Mouse (Mus musculus) intestine, postnatal 0 days (tissue): ENCODE measurements around the gene Slu7. TPM values are rescaled to one million over a fixed set of nuclear protein-coding genes. Genes with fewer than 3 reads are reported as not detected.

Experiments used
- ATAC-seq: fragments of 200-750 bp; cut with Nextera tagmentation; 2 replicates; pipeline ENCODE4 v1.8.0; 2017; ENCODE audit warnings: mild to moderate bottlenecking, moderate TSS enrichment, moderate library complexity
- H3K27ac ChIP-seq: fragments of 300-500 bp; sonication (generic); 2 replicates; pipeline ENCODE4 v1.5.1; 2014; ENCODE audit warnings: mild to moderate bottlenecking, low read depth, low read length, moderate library complexity
- H3K27me3 ChIP-seq: fragments of 300-500 bp; sonication (generic); replicated peaks from 2 replicates; pipeline ENCODE4 v1.6.1; 2014; ENCODE audit warnings: low read length, mixed read lengths; ENCODE audit not compliant: control insufficient read depth, insufficient read depth
- H3K36me3 ChIP-seq: fragments of 300-500 bp; sonication (generic); 2 replicates; pipeline ENCODE4 v1.6.1; 2014; ENCODE audit warnings: mild to moderate bottlenecking, moderate library complexity; ENCODE audit not compliant: control insufficient read depth, insufficient read depth
- H3K4me1 ChIP-seq: fragments of 300-500 bp; sonication (generic); replicated peaks from 2 replicates; pipeline ENCODE4 v1.6.1; 2014; ENCODE audit warnings: antibody characterized with exemption, low read length, mixed read lengths; ENCODE audit not compliant: control insufficient read depth, insufficient read depth
- H3K4me2 ChIP-seq: fragments of 300-500 bp; sonication (generic); replicated peaks from 2 replicates; pipeline ENCODE4 v1.6.1; 2014; ENCODE audit warnings: low read depth, mild to moderate bottlenecking, moderate library complexity
- H3K4me3 ChIP-seq: fragments of 300-500 bp; sonication (generic); 2 replicates; pipeline ENCODE4 v1.5.1; 2014; ENCODE audit warnings: low read depth, low read length
- H3K9ac ChIP-seq: fragments of 300-500 bp; sonication (generic); 2 replicates; pipeline ENCODE4 v1.6.1; 2014; ENCODE audit warnings: mild to moderate bottlenecking, low read depth, low read length
- H3K9me3 ChIP-seq: fragments of 300-500 bp; sonication (generic); 2 replicates; pipeline ENCODE4 v1.6.1; 2016; ENCODE audit warnings: mixed run types; ENCODE audit not compliant: control insufficient read depth
- CTCF ChIP-seq: sonication (generic); IDR thresholded peaks from 2 replicates; pipeline ENCODE4 v1.5.1; 2016; ENCODE audit warnings: low read depth, mild to moderate bottlenecking, control low read depth, antibody characterized with exemption, moderate library complexity
- WGBS: fragments of 180-500 bp; shearing (Covaris S2); extraction: QIAGEN DNeasy Blood & Tissue Kit; methylation state at CpG from one replicate; pipeline ENCODE4 v1.1.7; 2014; 5-methylcytosine and 5-hydroxymethylcytosine counted together
- polyA plus RNA-seq: library from polyadenylated mRNA; unstranded; fragments of >200 nt; fragmentation: Nextera tagmentation; extraction: Ambion mirVana; gene quantifications from 2 replicates; pipeline ENCODE4 v1.2.1, GENCODE M21; 2015

Gene Slu7
- 33.6 and 40.3 TPM in 2 replicates for polyA plus RNA-seq

DNA sequence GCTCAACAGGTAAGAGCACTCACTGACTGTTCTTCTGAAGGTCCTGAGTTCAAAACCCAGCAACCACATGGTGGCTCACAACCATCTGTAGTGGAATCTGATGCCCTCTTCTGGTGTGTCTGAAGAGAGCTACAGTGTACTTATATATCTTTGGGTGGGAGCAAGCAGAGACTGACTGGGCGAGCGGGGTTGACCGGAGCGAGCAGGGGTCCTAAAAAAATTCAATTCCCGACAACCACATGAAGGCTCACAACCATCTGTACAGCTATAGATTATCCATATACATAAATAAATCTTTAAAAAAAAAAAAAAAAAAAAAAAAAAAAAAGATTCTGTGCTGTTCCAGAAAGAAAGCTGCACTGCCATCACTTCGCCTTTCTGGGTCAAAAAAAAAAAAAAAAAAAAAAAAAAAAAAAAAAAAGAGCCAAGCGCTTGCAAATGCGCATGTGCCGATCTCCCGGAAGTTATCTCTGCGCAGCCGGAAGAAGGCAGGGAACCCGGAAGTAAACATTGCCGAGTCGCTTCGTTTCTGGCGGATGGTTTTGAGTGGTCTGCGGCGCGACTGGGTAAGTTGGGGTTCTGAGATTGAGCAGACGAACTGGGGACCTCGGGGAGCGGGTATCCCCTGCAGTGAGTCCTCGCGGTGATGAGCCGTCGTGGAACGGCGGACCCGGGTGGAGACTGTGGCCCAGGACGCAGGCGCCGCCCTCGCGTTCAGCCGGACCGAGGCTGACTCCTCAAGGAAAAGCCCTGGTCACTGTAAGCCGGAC lies at the start of gene Slu7:
Gene Slu7 (plus strand): TSS at position 491 of the 770 bp plus-strand sequence.
- WGBS = 8% methylated on average over 38 of the region's 38 CpGs
- H3K27me3 ChIP-seq = no peaks in the 10 kb centered on the region
- H3K4me2 ChIP-seq = peak within 1 kb of the TSS; percentile 70
- H3K9me3 ChIP-seq = no peaks in the 10 kb centered on the region
- peak within 1 kb of the TSS; percentile 55; the same call in 1 of the 2 replicates for H3K27ac ChIP-seq
- TF ChIP-seq CTCF = peak; percentile 29; the same call in 1 of the 2 replicates
- ATAC-seq = peak; percentile 83
- peaks cover 6% of the 10 kb centered on the region for H3K36me3 ChIP-seq
- H3K4me3 ChIP-seq = peak within 1 kb of the TSS; percentile 87
- H3K4me1 ChIP-seq = peaks cover 5% of the 10 kb centered on the region
- H3K9ac ChIP-seq = peak within 1 kb of the TSS; percentile 84

DNA sequence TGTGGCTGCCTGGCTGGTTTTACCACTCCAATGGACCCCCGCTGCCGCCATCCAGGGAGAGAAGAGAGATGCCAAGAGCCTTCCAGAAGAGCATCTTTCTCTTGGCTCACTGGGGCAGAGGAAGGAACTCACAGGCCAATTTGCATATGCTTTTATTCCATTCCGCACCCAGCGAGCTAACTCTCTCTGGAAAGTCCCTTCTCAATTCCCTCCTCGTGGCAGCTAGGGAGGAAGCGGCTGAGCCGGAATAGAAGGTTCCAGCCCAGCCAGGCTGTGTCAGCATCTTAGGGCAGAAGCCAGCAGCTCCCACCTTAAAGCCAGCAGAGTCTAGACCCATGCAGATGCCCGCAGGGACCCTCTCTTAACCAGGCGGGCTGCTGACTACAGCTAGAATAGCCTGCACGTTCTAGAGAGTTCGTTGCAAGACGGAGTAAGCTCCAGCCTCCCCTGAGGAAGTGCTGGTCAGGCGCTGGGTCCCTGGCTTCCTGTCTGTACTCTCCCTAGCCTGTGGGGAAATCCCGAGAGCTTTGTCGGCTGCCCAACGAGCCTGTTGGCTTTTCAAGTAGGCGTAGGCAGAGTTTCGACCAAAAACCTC lies 48.4 kb upstream of the Slu7 start:
- Histone ChIP-seq H3K4me1 (no peaks in the 10 kb centered on the region), H3K27me3 (peaks cover 8% of the 10 kb centered on the region; the same call in 1 of the 2 replicates), H3K4me2 (peak overlapping the region; percentile 67), H3K36me3 (no peaks in the 10 kb centered on the region), H3K4me3 (peak overlapping the region; percentile 28), H3K9me3 (no peaks in the 10 kb centered on the region), H3K27ac (no peak overlapping the region), H3K9ac (0 out of 2 replicates have a peak overlapping the region, but pooled peaks have one; percentile 8)
- peak; percentile 53; the same call in 1 of the 2 replicates for ATAC-seq
- 4% methylated on average over 18 of the region's 18 CpGs for WGBS
- no peak for TF ChIP-seq CTCF

GRCm38 (mm10) chr11:43385716-43386115 lies 47.8 kb upstream of the Slu7 start:
- no peak overlapping the region for H3K9ac ChIP-seq
- H3K36me3 ChIP-seq = no peaks in the 10 kb centered on the region
- ATAC-seq = no peak
- WGBS = 10% methylated on average over 8 of the region's 8 CpGs
- H3K27ac ChIP-seq = no peak overlapping the region
- no peak for TF ChIP-seq CTCF
- H3K27me3 ChIP-seq = peaks cover 8% of the 10 kb centered on the region; the same call in 1 of the 2 replicates
- H3K9me3 ChIP-seq = no peaks in the 10 kb centered on the region
- H3K4me1 ChIP-seq = no peaks in the 10 kb centered on the region
- peak overlapping the region; percentile 67 for H3K4me2 ChIP-seq
- H3K4me3 ChIP-seq = peak overlapping the region; percentile 28

DNA sequence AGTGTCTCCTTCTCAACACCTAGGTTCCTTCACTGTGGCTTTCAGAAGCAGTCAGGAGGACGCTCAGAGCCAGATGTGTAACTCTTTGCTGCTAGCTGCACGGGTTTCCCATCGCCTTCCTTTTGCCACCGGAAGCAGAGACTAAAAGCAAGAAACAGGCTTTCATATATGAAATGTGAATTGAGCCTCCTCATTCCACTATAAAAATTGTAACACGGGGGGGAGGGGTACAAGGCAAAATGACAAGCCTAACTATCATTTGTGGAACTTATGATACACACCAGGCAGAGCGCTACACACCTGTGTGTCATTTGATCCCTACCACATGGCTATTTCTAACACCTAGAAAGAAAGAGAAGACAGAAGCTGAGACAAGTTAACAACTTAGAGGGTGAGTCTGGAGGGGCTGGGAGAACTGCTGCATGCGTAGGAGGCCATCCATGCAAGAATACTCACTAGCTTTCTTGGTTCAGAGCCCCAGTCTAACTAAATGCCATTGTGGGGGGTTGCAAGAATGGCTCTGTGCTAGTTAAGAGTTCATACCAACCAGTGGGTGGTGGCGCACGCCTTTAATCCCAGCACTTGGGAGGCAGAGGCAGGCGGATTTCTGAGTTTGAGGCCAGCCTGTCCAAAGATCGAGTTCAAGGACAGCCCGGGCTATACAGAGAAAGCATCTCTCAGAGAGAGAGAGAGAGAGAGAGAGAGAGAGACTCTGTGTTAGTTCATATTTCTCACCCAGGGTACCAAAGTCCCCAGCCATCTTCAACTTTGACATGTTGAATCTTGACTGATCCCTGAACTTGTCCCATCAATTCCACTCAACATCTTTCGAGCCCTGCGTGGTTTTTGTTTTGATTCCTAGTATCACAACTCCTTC lies 46.3 kb upstream of the Slu7 start:
- no peak for ATAC-seq
- Histone ChIP-seq H3K4me2 (no peak overlapping the region), H3K4me3 (no peak overlapping the region), H3K9me3 (no peaks in the 10 kb centered on the region), H3K27me3 (peaks cover 8% of the 10 kb centered on the region; the same call in 1 of the 2 replicates), H3K36me3 (no peaks in the 10 kb centered on the region), H3K27ac (no peak overlapping the region), H3K9ac (no peak overlapping the region), H3K4me1 (no peaks in the 10 kb centered on the region)
- WGBS = 94% methylated on average over 14 of the region's 14 CpGs
- no peak for TF ChIP-seq CTCF

DNA sequence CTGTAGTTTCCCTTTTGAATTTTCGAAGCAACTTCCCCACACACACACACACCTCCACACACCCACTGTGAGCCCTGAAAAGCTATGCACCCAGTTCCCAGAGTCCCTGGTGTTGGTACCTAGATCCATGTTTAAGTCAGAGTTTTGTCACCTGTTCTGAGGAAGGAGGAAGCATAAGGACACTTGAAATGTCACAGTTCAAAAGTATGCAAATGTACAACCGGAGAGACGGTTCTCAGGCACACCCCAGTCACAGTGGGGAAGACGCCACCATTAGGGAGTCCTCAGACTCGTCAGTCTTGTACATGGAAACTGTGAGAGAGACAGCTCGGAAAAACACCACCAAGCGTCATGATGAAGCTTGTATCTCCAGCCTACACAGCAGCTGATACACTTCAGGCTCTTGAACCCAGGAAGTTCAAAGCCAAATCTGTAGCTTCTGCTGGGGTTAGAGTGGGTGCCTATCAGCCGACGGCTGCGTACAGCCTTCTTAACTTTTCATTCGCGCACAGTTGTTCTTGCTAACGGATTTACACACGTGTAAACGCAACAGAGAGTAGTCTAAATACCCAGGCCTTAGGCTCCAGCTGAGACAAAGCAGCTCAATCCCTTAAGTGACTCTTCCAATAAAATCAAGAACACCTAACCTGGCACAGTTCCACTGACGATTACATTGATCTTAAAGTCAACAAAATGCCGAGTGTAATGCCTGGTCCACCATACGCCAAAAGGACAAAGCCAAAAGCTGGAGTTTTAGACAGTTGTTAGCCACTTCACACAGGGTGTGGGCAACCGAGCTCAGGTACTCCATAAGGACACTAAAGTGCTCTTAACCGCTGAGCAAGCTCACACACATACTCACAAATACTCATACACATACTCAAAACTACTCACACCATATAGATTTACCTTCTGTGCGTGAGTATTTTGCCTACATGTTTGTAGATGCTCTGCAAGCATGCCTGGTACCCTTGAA lies 45.1 kb upstream of the Slu7 start:
- no peak overlapping the region for H3K9ac ChIP-seq
- no peak overlapping the region for H3K4me2 ChIP-seq
- H3K4me3 ChIP-seq = no peak overlapping the region
- ATAC-seq = no peak
- H3K9me3 ChIP-seq = no peaks in the 10 kb centered on the region
- H3K4me1 ChIP-seq = no peaks in the 10 kb centered on the region
- no peak for TF ChIP-seq CTCF
- WGBS = 73% methylated on average over 21 of the region's 21 CpGs
- H3K27me3 ChIP-seq = peaks cover 8% of the 10 kb centered on the region; the same call in 1 of the 2 replicates
- H3K27ac ChIP-seq = no peak overlapping the region
- H3K36me3 ChIP-seq = no peaks in the 10 kb centered on the region
